Mouse (Mus musculus) small intestine, adult 2 months (tissue): Measurements from ENCODE around the gene Olfr465-ps1. TPM values are rescaled to one million over a fixed set of nuclear protein-coding genes. Genes with fewer than 3 reads are reported as not detected.

Experiments
- H3K27ac ChIP-seq: fragments of 200-500 bp; 2 replicates; pipeline ENCODE4 v1.5.1; 2012; ENCODE audit warnings: low read depth, low read length, control low read depth, inconsistent platforms; ENCODE audit not compliant: insufficient read depth
- H3K27me3 ChIP-seq: fragments of 200-500 bp; 2 replicates; pipeline ENCODE4 v1.6.1; 2012; ENCODE audit warnings: mild to moderate bottlenecking, moderate library complexity, low read length, inconsistent platforms; ENCODE audit not compliant: control insufficient read depth, insufficient read depth
- H3K36me3 ChIP-seq: fragments of 200-500 bp; 2 replicates; pipeline ENCODE4 v1.6.1; 2012; ENCODE audit warnings: mild to moderate bottlenecking, low read length, control low read depth, inconsistent platforms; ENCODE audit not compliant: control insufficient read depth, insufficient read depth
- H3K4me1 ChIP-seq: fragments of 200-500 bp; 2 replicates; pipeline ENCODE4 v1.6.1; 2012; ENCODE audit warnings: low read length, inconsistent platforms, mixed read lengths; ENCODE audit not compliant: control insufficient read depth, insufficient read depth, insufficient read length
- H3K4me3 ChIP-seq: fragments of 200-500 bp; 2 replicates; pipeline ENCODE4 v1.5.1; 2012; ENCODE audit warnings: low read depth, mild to moderate bottlenecking, control low read depth, inconsistent platforms, low read length, moderate library complexity
- CTCF ChIP-seq: fragments of 200-500 bp; IDR thresholded peaks from 2 replicates; pipeline ENCODE4 v1.5.1; 2012; ENCODE audit warnings: low read depth, mild to moderate bottlenecking, control low read depth, inconsistent platforms, low read length, moderate library complexity, mixed read lengths; ENCODE audit not compliant: insufficient replicate concordance, insufficient read length; ENCODE audit errors: extremely low read depth
- POLR2A ChIP-seq: fragments of 200-500 bp; IDR thresholded peaks from 2 replicates; pipeline ENCODE4 v1.6.1; 2012; ENCODE audit warnings: low read depth, mild to moderate bottlenecking, control low read depth, inconsistent platforms, low read length, moderate library complexity
- WGBS: fragments of 180-500 bp; shearing (Covaris S2); methylation state at CpG from one replicate; pipeline ENCODE4 v1.1.7; 2018; 5-methylcytosine and 5-hydroxymethylcytosine counted together
- polyA plus RNA-seq: library from polyadenylated mRNA; depleted of rRNA; stranded (reverse); fragments of >200 nt; gene quantifications from 2 replicates; pipeline ENCODE4 v1.2.3, GENCODE M21; 2012; rRNA removed

Gene Olfr465-ps1
- polyA plus RNA-seq, result not detected in 2 replicates

- Histone ChIP-seq H3K36me3 (no peaks in the 10 kb centered on the region), H3K27me3 (no peaks in the 10 kb centered on the region), H3K4me3 (no peak within 1 kb of the TSS), H3K27ac (no peak within 1 kb of the TSS), H3K4me1 (no peaks in the 10 kb centered on the region)
- 80% methylated on average over 4 of the region's 4 CpGs for WGBS
- TF ChIP-seq CTCF, result no peak
- no peak for TF ChIP-seq POLR2A
These were observed at the start of gene Olfr465-ps1 for GRCm38 (mm10) chr13:65137789-65138188. TSS of gene Olfr465-ps1 (plus strand) at chr13:65138089.

DNA sequence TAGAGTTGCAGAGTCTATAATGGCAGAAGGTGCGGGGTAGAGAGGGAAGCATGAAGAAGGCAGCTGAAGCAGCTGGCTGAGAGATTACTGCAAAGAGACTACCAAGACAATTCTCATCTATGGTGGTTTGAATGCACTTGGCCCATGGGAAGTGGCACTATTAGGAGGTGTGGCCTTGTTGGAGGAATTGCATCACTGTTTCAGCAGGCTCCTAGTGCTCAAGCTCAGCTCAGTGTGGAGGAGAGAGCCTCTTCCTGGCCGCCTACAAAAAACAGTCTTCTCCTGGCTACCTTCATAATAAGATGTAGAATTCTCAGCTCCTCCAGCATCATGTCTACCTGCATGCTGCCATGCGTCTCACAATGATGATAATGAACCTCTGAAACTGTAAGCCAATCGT lies 42.0 kb upstream of the Olfr465-ps1 start:
- TF ChIP-seq POLR2A, result no peak
- TF ChIP-seq CTCF, result no peak
- WGBS, result 97% methylated on average over 4 of the region's 4 CpGs
- no peaks in the 10 kb centered on the region for H3K4me1 ChIP-seq
- 0 out of 2 replicates have a peak, but pooled peaks cover 2% of the 10 kb centered on the region for H3K36me3 ChIP-seq
- H3K27me3 ChIP-seq, result no peaks in the 10 kb centered on the region
- no peak overlapping the region for H3K4me3 ChIP-seq
- H3K27ac ChIP-seq, result no peak overlapping the region

GRCm38 (mm10) chr13:65097018-65097417 lies 40.9 kb upstream of the Olfr465-ps1 start:
- H3K27ac ChIP-seq, result no peak overlapping the region
- 0 out of 2 replicates have a peak, but pooled peaks cover 2% of the 10 kb centered on the region for H3K36me3 ChIP-seq
- TF ChIP-seq CTCF, result no peak
- TF ChIP-seq POLR2A, result no peak
- H3K27me3 ChIP-seq, result no peaks in the 10 kb centered on the region
- H3K4me1 ChIP-seq, result no peaks in the 10 kb centered on the region
- no peak overlapping the region for H3K4me3 ChIP-seq

DNA sequence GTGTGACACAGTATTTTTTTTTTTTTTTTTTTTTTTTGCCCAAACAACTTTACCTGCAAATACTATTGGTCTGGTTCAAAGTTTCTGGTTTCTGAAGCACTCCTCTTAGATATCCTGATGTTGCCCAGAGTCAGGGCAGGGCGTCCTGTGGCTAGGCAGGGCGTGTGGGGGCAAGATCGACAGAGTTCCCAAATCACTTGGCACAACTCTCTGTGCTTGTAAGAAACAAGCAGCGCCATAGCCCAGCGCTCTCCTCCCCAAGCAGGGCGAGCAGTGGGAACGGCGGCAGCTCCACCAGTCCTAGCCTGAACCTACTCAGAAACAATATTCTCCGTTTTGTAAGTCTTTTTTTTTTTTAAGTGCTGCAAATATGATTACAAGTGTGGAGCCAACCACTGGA lies 37.2 kb upstream of the Olfr465-ps1 start:
- Histone ChIP-seq H3K36me3 (no peaks in the 10 kb centered on the region), H3K27ac (no peak overlapping the region)
- TF ChIP-seq CTCF (no peak), POLR2A (no peak)

GRCm38 (mm10) chr13:65101232-65101631 lies 36.7 kb upstream of the Olfr465-ps1 start:
- no peak overlapping the region for H3K4me3 ChIP-seq
- no peak overlapping the region for H3K27ac ChIP-seq
- TF ChIP-seq POLR2A (no peak), CTCF (no peak)
- no peaks in the 10 kb centered on the region for H3K27me3 ChIP-seq
- no peaks in the 10 kb centered on the region for H3K4me1 ChIP-seq
- no peaks in the 10 kb centered on the region for H3K36me3 ChIP-seq
- 82% methylated on average over 3 of the region's 3 CpGs for WGBS

More for the DNA sequence above, 37.2 kb upstream of the Olfr465-ps1 start:
- Histone ChIP-seq H3K4me3 (no peak overlapping the region), H3K27me3 (no peaks in the 10 kb centered on the region), H3K4me1 (no peaks in the 10 kb centered on the region)
- WGBS, result 93% methylated on average over 9 of the region's 9 CpGs

DNA sequence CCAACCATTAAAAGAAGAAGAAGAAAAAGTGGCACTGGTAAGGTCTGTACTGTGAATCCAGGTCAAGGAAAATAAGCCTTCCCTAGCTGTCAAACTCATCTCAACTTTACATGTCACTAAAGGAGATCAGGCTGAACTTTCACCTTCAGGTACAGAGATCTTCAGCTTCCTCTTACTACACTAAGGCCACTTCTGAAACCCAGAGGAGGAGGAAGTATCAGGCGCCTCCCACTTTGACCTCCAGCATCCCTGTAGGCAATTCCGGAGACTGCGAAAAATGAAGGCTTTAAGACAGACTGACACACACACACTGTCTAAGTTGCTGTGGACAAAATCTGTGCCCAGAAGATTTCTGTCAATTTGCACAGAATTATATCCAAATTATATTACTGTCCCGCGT lies 25.9 kb upstream of the Olfr465-ps1 start:
- H3K4me3 ChIP-seq, result peak overlapping the region; percentile 98
- peak overlapping the region; percentile 73 for H3K27ac ChIP-seq
- WGBS, result under 1% methylated on average over 5 of the region's 5 CpGs

GRCm38 (mm10) chr13:65112459-65113110 lies 25.3 kb upstream of the Olfr465-ps1 start, which contains the start of gene Mfsd14b:
TSS of gene Mfsd14b (minus strand) at chr13:65112975.
- Histone ChIP-seq H3K27ac (peak within 1 kb of the TSS; percentile 73), H3K4me3 (peak within 1 kb of the TSS; percentile 98), H3K4me1 (no peaks in the 10 kb centered on the region; the same call in 1 of the 2 replicates), H3K27me3 (no peaks in the 10 kb centered on the region), H3K36me3 (no peaks in the 10 kb centered on the region)
- TF ChIP-seq CTCF (no peak), POLR2A (peak; percentile 53)
- under 1% methylated on average over 60 of the region's 60 CpGs for WGBS

More for the DNA sequence above, 25.9 kb upstream of the Olfr465-ps1 start:
- TF ChIP-seq POLR2A (no peak), CTCF (no peak)
- no peaks in the 10 kb centered on the region; the same call in 1 of the 2 replicates for H3K4me1 ChIP-seq
- H3K36me3 ChIP-seq, result no peaks in the 10 kb centered on the region
- H3K27me3 ChIP-seq, result no peaks in the 10 kb centered on the region
